Mouse (Mus musculus) urinary bladder, adult 2 months (tissue): ENCODE data around the gene Mmrn2. TPM values are rescaled to one million over a fixed set of nuclear protein-coding genes. Genes with fewer than 3 reads are reported as not detected.
"Not testable (repeated sequence)": the region's sequence is repeated elsewhere in the genome, so short reads cannot be mapped to it uniquely, and the experiment has no call there.

Experiments used
- DNase-seq: peaks from one replicate; pipeline ENCODE4 v3.0.0; 2022; ENCODE audit warnings: low spot score
- polyA plus RNA-seq: library from polyadenylated mRNA; depleted of rRNA; stranded (reverse); fragments of >200 nt; gene quantifications from 2 replicates; pipeline ENCODE4 v1.2.3, GENCODE M21; 2012

Gene Mmrn2
- polyA plus RNA-seq, 1 experiment, result 8.0 TPM

DNA sequence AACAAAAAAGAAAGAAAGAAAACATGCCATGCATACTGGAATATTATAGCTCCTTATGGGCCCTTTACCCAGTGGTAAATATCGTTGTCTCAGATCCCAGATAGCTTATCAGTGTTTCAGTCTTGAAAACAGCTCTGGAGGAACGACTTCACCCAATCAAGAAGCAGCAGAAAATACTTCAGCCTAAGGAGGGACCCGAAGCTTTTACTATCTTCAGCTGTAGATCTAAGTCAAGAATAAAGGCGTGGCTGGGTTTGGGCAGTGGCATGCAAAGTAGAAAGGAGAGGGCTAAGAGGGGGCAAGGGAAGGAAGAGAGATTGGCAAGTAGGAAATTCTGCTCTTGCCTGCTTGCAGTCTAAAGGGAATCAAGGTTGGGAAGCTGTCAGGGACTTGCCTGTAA is 13.1 kb upstream of the Mmrn2 start:
- no peak for DNase-seq

DNA sequence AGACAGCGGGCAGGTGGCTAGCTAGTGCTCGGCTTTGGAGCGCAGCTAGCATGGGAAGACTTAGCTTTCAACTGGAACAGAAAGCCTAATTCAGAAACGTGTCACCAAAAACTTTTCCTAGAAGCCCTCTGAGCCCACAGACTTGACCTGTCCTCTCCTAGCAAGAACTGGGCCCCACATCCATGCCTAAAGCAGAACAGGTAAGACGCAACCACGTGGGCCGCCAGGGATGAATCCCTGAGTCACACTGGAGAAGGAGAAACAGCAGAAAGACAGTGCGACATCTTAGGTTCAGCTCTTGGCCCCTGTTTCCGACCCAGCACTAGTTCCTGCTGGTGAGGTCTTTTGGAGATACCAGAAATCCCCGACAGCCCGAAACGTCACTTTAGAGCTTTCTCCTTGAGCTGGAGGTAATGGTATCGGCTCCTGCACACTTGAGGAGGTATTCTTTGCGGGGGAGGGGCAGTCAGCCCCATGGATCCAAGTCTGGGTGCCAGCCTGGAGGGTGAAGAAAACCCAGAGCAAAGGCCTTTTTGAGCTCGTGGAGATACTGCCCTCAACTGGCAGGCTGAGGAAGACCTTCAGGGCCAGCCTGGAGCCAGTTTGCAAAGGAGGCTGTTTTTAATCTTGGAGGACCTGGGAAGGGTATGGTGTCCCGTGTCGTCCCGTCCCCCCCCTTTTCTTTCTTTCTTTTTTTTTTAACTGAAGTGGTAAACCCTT is 12.4 kb upstream of the Mmrn2 start:
- peak; percentile 59 for DNase-seq

DNA sequence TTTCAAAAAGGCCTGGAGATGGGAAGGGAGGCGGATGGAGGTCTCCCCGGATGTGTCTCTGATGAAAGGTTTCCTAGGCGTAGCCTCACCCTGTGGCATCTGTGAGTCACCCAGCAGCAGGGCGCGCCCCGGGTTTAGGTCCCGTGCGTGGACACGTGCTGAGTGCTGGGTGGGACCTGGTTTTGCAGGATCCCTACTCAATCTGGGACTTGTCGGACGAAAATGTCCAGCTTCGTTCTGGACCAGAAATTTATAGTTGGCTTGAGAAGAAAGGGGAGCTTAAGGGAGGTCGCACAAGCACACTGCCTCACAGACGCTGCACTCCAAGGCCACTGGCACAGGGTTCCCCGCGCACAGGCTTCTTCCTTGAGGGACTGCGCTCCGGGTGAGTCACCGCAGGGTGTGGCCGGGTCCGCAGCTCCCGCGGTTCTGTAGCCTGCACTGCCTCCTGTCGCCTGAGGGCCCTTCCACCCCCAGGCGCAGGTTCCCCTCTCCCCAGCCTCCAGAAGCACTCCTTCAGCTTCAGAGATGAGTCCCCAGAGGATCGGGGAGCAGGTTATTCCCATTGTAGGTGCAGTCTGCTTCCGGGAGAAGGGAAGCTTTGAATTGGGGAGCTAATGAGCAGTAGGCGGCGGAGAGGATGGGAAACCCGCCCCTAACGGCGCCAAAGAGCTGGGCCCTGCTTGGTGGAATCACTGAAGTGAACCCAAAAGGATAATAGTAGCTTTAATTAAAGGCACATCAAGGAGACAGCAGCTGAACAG is 11.6 kb upstream of the Mmrn2 start:
- peak; percentile 85 for DNase-seq

DNA sequence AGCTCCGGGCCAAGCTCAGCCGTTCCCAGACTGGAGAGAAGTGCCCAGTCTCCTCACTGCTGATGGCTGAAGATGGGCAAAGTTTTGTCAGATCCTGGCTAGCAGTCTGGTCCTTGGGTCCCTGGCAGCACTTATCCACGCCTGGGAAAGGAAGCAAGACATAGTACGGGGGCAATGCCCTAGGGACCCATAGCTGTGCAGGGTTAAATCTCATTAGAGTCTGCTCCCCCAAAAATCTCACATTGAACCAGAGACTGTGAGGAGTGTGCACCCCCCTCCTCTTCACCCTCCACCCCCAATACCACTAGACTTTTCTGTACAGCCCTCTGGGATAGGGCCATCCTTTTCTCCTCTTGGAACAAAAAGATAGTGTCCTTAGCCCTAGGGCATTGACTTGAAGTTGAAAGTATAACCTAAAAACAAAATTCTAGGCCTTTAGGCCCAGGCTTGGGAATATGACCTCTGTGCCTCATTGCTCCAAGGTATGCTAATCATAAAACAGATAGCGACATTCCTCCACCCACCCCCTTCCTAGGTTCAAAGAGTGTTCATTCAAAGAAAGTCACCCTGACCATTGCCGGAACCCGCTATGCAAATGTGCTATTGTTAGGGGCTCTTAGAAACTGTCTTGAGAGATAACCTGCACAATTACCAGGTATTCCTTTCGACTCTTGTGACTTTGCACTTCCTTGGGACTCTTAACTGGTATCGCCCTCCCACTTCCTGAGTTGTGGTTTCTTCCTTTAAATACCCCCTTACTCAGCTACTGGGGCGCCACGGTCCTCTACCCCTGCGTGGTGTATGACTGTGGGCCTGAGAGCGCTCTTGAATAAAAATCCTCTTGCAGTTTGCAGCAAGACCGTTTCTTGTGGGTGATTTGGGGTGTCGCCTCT is 10.8 kb upstream of the Mmrn2 start:
- not testable (repeated sequence) for DNase-seq

DNA sequence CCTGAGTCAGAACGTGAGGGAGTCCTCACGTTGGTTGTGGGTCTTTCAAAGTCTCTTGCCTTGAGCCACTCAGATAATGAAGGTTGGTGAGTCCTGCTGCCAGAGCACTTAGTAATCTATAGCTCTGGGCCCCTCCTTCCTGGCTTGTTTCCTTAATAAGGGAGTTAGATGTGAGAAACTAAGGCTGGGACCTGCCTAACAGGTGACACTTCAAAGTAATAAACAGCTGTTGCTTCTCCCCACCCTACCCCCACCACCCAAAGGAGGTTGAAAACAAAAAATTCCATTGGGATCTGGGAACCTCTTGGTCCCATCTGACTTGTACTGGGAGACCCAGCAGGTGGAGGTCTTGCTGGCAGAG is 10.1 kb upstream of the Mmrn2 start:
- no peak for DNase-seq

DNA sequence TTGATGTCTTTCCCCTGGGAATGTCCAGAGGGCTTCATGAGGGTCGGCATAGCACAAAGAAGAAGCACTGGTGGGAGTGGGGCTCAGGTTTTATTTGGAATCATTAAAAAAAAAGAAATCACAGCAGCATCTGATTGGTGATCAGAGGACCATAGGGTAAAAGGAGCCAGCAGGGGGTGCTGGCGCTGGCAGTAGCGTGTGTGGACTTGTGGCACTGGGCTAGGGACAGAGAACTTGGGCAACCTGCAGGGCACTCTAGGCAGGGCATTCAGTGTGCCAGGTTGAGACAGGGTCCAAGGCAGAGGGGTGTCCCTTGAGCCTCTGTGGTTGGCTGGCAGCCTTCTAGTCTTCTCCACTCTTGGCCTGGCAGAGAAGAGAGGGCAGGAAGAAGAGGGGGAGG is 5.1 kb upstream of the Mmrn2 start:
- no peak for DNase-seq

DNA sequence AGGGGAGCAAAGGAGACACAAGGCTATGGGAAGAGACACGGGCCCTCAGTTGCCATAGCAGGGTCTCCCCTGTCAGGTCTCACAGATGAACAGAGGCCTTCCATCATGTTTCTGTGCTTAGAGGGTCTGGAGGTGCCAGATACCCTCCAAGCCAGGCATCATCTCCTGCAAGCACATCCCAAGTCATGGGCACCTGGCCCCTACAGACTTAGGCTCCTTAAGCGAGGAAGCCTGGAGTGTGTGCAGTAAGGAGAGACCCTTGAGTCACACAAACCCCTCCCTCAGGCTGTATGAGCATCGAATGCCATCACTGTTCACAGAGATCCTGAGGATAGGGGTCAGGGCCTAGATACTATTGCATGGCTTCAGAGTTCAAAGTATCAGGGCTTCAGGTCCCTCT is 4.3 kb upstream of the Mmrn2 start:
- no peak for DNase-seq

DNA sequence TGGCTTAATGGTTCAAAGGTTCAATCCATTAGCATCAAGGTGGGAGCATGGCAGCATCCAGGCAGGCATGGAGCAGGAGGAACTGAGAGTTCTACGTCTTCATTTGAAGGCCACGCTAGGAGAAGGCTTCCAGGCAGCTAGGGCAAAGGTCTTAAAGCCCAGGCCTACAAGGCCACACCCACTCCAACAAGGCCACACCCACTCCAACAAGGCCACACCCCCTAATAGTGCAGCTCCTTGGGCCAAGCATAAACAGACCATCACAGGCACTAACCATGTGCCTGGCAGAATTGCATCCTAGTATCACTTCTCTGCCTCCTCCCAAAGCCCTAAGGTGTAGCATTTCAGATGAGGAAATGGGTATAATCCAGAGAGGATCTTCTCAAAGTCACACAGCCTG is 3.5 kb upstream of the Mmrn2 start:
- no peak for DNase-seq

DNA sequence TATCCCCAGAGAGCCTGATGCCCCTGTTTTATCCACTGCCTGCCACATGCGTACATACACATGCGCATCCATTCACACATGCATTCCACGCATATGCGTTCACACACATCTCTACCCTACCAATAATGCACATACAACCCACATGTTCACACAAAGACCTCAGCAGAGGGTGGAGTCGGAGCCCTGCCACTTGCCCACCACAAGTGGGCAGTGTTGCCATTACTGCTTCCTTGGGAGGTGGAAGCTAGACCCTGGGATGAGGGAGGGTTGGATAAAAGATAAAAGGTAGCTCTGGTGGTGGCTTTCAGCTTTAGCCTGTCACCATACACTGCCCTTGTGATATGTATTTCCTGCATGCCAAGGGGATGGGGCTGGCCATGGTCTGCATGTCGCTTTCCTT is 2.6 kb upstream of the Mmrn2 start:
- DNase-seq, result no peak

DNA sequence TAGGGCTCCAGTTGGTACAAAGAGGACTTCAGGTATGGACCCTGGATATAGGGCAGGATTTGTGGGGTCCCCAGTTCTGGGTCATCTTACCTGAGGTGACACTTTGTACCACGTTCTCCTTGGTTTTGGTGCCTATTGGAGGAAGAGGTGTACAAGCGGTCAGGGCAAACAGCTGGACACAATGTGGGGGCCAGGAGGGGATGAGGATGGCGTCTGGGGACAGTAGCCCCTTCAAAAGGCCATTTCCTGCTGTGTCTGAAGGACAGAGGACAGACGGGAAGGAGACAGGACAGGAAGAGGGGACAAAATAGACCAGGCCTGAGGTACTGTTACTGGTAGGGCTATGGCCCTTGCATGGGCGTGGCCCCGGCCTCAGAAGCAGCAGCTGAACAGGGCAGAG is 1.7 kb upstream of the Mmrn2 start:
- DNase-seq, result no peak

DNA sequence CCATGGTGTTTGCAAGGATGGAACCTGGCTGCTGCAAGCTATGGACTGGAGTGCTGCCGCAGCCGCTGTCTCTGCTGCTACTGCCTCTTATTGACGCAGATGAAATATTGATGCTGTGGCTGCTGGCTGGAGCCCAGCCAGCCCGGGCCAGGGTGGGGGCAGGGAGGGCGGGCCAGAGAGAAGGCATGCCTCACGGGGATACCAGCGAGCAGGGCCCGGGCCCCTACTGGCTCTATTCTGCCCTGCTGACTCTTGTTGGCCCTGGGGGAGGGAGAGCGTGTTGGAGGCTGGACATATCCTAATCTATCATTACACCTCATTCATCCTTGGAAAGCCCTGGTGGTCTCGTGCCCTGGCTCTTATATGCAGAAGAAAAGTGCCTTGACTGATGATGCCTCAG is 688 bp upstream of the Mmrn2 start, which contains the start of gene Sncg:
TSS of gene Sncg (minus strand) at position 213 of the 400 bp plus-strand sequence.
- no peak for DNase-seq

DNA sequence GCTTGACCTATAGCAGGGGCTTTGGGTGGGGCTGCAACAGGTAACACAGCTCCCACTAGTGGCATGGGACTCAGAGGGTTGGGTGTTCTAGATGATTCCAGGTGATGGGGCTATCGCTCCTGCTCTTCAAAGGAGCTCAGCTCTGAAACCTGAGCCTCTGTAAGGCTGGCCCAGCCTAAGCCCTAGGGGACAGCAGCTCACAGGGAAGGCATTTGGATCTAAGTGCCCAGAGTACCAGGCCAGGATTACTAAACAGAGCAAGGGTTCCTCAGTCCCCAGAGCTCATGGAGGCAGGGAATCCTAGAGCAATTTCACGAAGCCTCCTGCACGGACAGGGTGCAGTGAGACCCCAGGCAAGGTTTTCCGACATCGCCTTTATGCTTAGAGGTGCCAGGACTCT is 676 bp downstream of the Mmrn2 start:
- DNase-seq, result no peak

DNA sequence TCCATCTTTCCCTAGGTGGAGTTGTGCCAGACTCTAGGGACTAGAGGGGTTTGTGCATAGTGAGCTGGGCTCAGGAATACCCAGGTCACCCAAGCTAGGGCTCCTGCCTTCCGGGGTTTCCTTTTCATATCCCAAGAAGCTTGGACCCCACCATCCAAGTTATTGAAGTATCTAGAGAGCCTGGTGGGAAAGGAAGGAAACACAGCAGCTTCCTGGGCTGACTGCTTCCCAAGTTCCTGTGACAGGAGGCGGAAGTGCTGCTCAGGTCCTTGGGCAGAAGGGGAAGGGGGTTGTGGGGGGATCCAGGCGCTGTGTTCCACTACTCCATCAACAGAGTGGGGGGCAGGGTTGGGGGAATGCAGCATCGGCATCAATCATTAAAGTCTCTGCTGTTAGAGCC is 1.9 kb downstream of the Mmrn2 start:
- DNase-seq, result no peak

DNA sequence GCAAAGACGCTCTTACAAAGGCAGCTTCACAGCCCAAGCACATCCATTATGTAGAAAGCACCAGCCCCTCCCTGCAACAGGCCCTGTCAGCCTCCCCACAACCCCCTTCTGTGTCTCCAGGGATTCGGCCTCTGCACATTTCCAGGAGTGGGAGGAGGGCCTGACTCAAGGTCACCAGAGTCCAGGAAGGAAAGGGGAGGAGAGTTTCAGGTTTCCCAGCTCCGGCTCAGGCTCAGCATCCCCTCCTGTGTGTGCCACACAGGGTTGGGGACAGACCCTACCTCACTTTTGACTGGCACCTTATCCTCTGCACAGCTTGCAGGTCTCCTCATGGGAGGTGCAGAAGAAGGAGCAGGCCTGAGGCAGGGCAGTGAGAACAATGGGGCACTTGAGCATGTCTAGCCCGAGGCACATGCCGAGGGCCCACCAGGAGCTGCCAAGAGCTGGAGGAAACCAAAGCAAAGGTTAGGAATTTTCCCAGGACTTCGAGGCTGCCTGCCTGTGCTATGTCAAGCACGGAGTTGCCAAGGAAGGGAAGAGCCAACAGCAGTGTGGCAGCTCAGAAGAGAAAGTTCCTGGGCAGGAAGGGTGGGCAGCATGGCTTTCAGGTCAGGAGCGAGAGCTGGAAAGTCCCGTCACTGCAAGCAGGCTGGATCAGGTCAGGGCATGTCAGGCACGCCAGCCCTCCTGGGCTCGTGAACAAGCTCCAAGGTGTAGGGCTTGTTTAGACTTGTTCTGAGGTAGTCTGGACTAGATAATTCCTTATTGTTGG is 3.5 kb downstream of the Mmrn2 start:
- DNase-seq, result no peak

DNA sequence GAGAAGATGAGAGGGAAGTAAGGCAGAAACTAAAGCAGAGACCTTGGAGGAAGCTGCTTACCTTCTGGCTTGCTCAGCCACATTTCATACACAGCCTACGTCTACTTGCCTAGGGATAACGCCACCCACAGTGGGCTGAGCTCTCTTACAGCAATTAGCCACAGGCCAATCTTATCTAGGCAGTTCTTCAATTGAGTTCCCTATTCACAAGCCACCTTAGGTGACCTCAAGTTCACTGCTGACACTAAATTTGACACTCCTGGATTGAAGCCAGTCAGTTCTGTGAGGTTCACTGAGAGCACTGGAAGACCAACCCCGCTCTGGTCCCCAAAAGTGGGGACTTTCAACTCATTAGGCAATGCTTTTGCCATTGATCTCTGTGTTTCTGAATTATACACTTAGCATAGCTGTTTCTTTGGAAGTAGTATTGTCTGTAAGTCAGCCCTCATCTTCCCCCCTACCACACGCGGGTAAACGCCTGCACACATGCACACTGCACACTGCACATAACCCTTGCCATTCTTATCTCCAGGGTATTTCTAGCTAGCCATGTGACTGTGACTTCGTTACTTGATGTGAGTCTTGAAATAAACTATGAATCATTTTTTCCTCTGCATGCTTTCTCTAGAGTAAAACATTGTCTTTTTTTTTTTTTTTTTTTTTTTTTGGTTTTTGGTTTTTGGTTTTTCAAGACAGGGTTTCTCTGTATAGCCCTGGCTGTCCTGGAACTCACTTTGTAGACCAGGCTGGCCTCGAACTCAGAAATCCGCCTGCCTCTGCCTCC is 7.8 kb downstream of the Mmrn2 start:
- no peak for DNase-seq

DNA sequence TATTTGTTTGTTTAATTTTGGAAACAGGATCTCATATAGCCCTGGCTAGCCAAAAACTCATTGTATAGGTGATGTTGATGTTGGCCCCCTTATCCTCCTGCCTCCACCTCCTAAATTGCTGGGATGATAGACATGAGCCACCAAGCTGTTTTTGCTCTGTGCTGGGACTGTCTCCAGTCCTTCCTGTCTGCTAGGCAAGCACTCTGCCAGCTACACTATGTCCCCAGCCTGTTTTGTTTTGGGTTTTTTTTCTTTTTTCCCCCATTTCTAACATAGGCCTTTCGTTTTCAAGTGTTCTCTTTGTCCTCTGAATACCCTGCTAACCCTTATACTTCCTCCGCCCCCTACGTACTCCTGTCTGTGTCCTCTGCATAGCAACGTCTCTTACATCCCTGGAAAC is 18.0 kb downstream of the Mmrn2 start:
- DNase-seq, result no peak

DNA sequence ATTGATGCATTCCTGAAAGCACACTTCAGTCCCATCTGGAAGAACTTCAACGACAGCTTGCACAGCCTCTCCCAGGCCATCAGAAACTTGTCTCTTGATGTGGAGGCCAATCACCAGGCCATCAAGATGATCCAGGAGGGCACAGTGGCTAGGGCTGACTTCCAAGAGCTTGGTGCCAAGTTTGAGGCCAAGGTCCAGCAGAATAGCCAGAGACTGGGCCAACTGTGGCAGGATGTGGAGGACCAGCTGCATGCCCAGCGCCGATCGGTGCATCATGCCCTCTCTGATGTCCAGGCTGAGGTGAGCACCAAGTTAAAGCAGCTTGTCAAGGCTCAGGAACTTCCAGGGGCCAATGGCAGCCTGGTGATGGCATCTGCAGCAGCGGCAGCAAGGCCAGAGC is 22.6 kb downstream of the Mmrn2 start:
- no peak for DNase-seq

DNA sequence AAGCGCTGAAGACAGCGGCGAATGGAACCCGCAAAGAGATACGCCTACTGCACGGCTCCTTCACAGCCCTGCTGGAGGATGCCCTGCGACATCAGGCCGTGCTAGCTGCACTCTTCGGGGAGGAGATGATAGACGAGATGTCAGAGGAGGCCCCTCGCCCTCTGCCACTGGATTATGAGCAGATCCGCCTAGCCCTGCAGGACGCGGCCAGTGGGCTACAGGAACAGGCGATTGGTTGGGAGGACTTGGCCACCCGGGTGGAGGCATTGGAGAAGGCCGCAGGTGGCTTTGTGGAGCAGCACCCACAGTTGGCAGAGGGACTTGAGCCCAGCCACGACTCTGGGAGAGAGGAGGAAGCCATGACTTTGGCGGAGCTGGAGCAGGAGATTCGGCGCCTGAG is 23.6 kb downstream of the Mmrn2 start:
- no peak for DNase-seq

DNA sequence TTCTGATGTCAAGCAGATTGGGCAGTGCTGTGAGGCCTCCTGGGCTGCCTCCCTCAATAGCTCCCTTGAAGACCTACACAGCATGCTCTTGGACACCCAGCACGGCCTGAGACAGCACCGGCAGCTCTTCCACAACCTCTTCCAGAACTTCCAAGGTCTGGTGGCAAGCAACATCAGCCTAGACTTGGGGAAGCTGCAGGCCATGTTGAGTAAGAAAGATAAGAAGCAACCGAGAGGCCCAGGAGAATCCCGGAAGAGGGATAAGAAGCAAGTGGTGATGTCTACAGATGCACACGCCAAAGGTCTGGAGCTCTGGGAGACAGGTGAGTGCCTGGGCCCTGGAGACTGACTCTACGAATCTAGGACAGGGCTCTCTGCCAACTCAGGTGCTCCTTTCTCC is 24.0 kb downstream of the Mmrn2 start:
- DNase-seq, result no peak

DNA sequence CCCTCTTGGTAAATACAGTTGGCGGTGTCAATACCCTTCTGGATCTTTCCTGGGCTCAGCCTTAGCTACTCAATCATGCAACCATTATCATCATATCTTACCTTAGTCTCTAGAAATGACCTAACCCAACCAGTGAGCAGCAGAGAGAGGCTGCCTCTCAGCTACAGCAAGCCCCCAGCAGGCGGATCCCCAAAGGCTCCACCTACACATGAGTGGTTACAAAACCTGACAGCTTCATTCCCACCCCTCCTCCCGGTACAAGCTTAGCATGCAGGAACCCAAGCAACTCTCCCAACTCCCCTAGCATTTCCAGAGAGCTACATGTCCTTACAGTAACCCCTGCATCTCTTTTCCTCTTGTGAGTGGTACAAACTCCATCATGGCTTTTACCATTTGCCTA is 24.8 kb downstream of the Mmrn2 start:
- no peak for DNase-seq

DNA sequence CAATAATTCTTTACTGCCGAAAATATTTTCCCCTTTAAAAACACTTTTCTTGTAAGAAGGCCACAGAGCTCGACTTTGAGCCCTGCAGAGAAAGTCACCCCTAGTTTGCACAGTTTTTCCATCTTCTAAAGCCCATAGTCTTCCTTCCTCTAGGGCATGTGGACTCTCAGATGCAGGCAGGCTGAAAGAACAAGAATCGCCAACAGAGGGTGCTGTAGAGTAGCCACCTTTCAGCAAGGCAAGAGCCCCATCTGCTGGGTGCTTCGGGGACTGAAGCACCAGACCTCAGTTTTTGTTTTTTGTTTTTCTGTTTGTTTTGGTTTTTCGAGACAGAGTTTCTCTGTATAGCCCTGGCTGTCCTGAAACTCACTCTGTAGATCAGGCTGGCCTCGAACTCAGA is 25.9 kb downstream of the Mmrn2 start:
- DNase-seq, result peak; percentile 49
